Mouse (Mus musculus): Measurements from ENCODE around the gene Pum2. TPM values are rescaled to one million over a fixed set of nuclear protein-coding genes. Genes with fewer than 3 reads are reported as not detected.

Pum2 gene
- total RNA-seq, 2 experiments from 2014 or later = 125 to 141 TPM

- no peak for DNase-seq
- intact Hi-C loops (cut with DNase I) = no loop called here
Measured at GRCm38 (mm10) chr12:8786476-8786875, 112.5 kb downstream of the Pum2 start.

GRCm38 (mm10) chr12:8786984-8787730 is 113.2 kb downstream of the Pum2 start:
- peak; percentile 20 to 29 for DNase-seq
- intact Hi-C loops (cut with DNase I) = no loop called here

GRCm38 (mm10) chr12:8788469-8788868 is 114.5 kb downstream of the Pum2 start:
- no peak for DNase-seq
- intact Hi-C loops (cut with DNase I) = no loop called here

GRCm38 (mm10) chr12:8790615-8791014 is 116.7 kb downstream of the Pum2 start:
- intact Hi-C loops (cut with DNase I) = no loop called here
- no peak for DNase-seq

GRCm38 (mm10) chr12:8793410-8794051 is 119.6 kb downstream of the Pum2 start:
- no peak for DNase-seq
- intact Hi-C loops (cut with DNase I) = no loop called here

- intact Hi-C loops (cut with DNase I) = no loop called here
- no peak for DNase-seq
Measured at GRCm38 (mm10) chr12:8797936-8798335, 124.0 kb downstream of the Pum2 start.

- peak in 1 of 2 experiments; percentile 10 for DNase-seq
- intact Hi-C loops (cut with DNase I) = no loop called here
Measured at GRCm38 (mm10) chr12:8798486-8799020, 124.6 kb downstream of the Pum2 start.

Other genes starting within 250 kb of the Pum2 start
- gene Rhob, start 174.1 kb upstream of the Pum2 start, total RNA-seq (2021) = 100 to 1,000 TPM; 145 to 186 TPM
- gene Slc7a15, start 75.1 kb upstream of the Pum2 start, total RNA-seq (2021) = not detected
- 1 to 10 TPM; 5.2 to 6.9 TPM for gene Sdc1, start 97.2 kb downstream of the Pum2 start, total RNA-seq (2021)
- 100 to 1,000 TPM; 361 to 367 TPM for gene Laptm4a, start 247.5 kb downstream of the Pum2 start, total RNA-seq (2021)